Mouse (Mus musculus): ENCODE data around the gene Rheb.
"Not testable (repeated sequence)": the region's sequence is repeated elsewhere in the genome, so short reads cannot be mapped to it uniquely, and the experiment has no call there.

The Rheb gene

DNA sequence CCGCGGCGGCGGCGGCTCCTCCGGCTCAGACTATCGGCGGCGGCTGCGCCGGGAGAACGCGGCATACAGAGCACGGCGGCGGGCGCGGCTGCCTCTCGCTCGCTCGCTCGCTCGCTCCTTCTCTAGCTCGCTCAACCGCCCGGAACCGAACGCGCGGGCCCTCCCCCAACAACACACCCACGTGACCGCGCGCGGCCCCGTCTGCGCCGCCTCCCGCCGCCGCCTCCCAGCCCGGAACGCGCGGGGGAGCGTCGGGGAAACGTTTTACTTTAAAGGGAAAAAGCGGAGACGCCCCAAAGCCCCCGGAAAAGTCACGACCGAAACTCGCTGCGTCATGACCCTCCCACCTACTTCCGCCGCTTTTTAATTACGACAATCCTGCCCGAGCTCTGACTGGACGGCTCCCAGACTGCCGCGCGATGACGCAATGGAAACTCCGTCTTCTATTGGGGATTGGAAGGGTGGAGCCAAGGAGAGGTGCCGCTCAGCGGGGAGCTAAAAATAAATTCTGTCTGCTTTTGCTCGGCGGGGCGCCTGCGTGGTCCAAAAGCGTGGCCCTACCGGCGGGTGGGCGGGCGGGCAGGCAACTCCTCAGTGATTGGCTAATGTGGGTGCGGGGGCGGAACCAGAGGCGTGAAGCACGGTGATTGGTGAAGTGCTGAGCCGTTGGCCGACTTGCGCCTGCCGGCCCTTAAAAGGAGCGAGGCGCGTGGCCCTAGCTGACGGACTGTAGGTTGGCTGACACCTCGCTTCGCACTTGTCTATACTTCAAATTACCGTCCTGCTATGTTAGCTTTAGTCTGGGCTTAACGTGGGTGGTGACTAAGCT lies at the start of gene Rheb:
Rheb (minus strand) TSS at position 351 of the 829 bp plus-strand sequence.
- peak; percentile 96 for DNase-seq (ENCODE audit: low spot score)

GRCm38 (mm10) chr5:24889860-24890259 lies 47.4 kb upstream of the Rheb start:
- DNase-seq (ENCODE audit: low spot score), result no peak

DNA sequence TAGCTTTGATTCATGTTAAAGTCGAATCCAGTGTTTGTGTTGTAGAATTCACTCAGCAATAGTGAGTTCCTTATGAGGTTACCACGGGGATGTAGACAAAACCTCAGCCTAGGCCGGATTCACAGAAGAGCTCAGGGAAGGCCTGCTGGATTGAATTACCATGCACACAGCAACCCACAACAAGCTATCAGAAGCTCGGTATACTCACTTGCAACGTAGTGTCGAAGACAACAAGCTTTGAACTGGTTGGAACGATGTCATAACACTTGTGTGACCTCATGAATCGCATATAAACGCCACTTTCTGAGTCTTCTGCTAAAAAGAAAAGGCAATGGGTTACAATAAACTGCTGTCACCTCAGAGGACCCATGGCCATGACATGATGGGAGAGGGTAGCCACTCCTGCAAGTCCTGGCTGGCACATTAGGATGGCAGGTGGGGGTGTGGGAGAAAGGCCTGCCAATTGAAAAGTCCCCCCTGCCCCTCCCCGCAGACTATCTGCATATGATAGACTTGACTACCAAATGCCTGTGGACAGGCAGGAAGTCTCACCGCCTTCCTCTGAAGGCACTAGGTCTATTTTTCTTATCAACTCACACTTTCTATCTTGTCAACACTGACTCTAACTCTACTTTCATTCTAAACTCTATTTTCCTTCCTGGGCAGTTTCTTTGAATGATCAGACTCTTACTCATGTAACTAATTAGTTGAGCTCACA lies 46.6 kb upstream of the Rheb start:
- no peak for DNase-seq (ENCODE audit: low spot score)

DNA sequence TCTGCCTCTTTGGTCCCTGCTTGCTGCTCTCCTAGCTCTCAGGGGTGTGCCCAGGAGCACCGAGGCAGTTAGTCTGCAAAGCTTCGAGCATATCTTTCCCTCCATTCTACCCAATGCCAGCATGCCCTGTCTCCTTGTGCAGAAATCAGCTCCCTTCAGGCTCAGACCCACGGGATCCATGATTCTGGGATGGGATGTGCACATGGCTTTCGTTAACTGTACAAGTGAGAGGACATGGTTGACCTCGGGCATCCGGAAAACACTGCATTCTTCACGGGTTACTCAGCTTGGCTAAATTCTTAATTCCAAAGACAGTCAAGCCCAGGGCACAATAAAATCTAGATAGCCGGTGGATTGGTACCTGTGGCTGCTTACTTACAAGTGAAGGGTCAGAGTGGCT lies 44.8 kb upstream of the Rheb start:
- no peak for DNase-seq (ENCODE audit: low spot score)

DNA sequence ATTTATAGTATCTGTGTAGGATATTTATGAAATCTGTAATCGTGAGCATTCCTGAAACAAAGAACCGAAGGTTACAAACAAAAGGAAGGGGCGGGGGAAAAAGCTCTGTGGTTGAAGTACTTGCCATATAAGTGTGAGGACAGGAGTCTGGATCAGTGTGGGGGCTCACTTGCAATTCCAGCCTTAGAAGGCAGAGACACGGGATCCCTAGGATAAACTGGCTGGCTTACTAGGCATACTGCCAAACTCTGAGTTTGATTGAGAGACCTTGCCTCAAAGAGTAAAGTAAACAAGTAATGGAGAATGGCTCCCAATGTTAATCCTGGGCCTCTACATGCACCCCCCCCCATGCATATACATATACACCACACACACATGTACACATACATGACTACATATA lies 36.3 kb upstream of the Rheb start:
- no peak for DNase-seq (ENCODE audit: low spot score)

DNA sequence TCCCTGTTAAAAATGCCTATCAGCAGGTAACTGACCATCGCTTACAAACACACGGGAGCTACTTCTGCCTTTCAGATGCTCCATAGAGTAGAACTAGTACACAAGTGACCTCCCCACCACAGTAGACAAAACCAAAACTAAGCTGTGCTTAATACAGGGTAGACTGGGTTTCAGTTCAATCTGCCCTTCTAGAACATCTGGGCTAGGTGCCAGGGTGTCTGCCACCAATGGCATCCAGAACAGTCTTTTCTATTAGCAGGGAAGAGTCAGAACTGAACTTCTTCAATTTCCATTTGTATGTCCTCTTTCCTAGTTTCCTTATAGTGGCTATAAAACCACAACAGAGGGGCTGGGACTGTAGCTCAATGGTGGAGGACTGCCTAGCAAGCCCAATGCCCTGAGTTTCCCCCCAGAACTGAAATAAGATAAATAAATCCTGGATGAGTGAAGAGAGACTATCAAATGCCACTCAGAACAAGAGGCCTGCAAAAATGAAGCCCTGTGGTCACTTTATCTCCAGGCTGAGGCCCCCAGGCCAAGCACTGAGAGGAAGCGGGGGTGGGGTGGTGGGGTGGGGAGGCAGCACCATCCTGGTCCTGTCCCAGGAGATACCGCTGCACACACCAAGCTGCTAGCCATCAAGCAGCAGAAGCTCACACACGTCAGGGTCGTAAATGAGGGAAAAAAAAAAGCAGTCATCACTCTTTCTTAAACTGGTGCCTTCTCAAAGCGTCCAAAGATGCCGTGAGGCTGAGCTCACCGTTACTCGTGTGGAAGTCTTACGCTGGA lies 35.6 kb upstream of the Rheb start:
- no peak for DNase-seq (ENCODE audit: low spot score)

DNA sequence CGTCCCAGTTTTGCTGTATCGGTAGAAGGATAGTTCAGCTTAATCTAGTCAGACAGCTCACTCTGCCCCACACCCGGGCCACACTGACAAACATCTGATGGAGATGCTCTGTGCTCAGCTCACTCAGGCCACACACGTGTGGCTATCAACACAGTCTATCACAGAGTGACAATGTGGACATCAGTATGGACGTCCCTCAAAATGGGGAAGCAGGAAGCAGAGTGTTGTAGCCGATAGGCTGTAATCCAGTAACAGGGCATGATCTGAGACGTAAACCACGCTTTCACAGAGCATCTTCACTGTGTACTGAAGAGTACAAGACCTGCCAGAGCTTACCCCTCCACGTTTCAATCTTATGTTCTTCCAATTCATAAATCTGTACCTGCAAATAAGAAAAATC lies 34.2 kb upstream of the Rheb start:
- DNase-seq (ENCODE audit: low spot score), result no peak

DNA sequence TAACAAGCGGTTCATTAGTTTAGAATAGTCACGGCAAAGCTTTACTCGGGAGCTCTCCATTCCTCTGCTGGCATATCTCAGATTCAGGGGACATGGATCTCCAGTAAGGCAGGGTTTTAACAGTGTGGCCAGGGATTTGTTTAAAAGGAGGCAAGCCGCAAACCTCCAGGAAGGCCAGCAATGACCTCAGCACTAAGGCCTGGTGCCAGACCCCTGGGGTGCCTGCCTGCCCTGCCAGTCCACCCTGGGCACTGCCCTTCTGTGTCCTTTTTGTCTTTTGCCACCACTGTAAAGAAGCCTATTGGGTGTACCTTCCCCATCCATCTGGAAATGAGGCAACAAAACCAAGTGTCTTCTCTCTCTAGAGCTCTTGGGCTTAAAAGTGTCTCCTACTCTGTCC lies 31.7 kb upstream of the Rheb start:
- no peak for DNase-seq (ENCODE audit: low spot score)

DNA sequence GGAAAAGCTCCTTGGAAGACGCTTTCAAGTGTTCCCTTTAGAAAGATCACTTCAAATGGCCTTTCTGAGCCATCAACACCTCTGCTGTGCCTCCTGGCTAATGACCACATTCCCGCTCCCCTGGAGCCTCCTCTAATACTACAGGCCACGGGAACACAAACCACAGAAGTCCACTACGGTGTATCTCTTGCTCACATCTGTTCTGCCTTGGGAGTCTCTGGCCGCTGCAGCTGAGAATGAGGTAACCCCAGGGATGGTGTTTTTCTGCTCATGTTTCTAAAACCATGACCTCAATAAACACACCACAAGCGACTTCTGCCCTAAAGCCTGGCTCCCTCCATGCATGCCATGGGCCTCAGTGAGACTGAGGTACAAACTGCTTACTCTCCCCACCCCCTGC lies 30.8 kb upstream of the Rheb start:
- no peak for DNase-seq (ENCODE audit: low spot score)

- no peak for DNase-seq (ENCODE audit: low spot score)
Observed at GRCm38 (mm10) chr5:24871276-24871675, 28.9 kb upstream of the Rheb start.

DNA sequence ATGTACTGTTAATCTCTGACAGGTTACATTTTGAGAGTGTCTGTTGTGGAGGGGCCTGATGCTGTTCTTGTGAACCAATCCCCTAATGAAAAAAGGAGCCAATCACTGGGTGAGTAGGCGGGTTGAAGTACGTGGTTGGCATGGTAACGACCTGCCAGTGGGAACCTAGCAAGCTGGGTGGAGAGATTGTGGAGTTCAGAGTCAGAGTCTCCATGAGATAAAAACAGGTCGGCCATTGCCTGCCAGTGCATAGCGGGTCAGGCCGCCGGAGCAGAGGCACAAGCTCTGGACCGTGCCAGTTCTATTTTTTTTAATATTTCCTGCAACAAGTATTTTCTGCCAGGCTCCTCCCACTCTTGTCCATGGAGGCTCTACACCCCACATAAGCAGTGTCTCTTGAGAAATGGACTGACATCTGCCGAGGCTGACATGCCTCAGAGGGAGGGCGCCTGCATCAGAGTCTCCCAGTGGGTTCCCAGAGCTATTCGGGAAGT lies 27.4 kb upstream of the Rheb start:
- DNase-seq (ENCODE audit: low spot score), result no peak

DNA sequence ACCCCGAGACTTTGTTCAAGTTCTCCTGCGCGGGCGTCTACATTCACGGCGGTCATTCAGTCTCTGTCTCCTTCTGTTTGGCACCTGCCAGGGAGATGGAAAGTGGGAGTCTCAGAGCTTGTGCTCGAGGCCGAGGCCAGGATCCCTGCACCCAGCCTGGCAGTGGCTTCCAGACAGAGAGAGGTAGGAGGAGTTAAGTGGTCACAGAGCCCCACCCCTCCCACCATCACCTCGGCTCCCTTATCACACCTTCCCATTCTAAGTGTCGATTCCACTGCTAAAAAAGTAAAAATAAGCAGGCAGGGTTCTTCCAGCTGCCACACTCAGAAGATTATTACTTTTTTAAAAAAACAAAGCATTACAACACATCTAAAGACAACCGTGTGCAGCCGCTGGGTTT lies 21.4 kb upstream of the Rheb start:
- DNase-seq (ENCODE audit: low spot score), result no peak

- DNase-seq (ENCODE audit: low spot score), result no peak
Observed at GRCm38 (mm10) chr5:24861449-24861930, 19.1 kb upstream of the Rheb start.

- DNase-seq (ENCODE audit: low spot score), result peak; percentile 23
Observed at GRCm38 (mm10) chr5:24860635-24861448, 18.4 kb upstream of the Rheb start.

- DNase-seq (ENCODE audit: low spot score), result no peak
Observed at GRCm38 (mm10) chr5:24859771-24860540, 17.5 kb upstream of the Rheb start.

DNA sequence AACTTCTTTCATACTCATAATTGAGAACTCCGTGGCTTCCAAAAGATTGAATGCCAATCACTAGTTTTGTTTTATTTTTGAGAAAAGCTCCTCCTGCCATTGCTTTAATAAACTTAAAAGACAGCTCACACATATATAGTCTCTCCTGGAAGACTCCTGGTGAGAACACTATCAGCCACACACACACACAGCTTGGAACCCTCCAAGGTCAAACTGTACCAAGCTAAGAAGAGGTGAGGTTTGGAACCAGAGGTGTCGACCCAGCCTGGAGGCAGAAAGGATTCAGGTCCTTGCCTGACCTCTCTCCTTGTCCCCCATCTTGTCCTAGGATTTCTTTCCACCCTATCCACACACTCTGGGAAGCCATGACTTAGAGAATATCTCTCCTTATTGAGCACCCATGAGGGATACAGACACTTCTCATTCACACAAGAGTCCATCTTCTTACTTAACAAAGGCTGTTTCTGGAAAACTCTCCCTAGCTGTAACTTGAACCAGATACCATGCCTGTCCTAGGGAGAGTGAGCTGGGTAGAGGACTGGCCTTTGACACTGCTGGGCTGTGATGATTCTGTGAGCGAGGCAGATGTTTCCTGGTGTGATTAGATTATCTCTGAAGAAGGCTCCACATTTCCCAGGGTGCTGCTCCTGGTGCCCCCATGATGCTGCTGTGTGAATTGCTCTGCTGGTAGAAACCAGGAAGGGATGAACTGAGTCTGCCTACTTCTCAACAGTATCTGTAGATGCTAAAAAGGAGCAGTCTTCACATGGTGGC lies 12.6 kb upstream of the Rheb start:
- DNase-seq (ENCODE audit: low spot score), result no peak

- DNase-seq (ENCODE audit: low spot score), result no peak
Observed at GRCm38 (mm10) chr5:24854256-24854655, 11.8 kb upstream of the Rheb start.

DNA sequence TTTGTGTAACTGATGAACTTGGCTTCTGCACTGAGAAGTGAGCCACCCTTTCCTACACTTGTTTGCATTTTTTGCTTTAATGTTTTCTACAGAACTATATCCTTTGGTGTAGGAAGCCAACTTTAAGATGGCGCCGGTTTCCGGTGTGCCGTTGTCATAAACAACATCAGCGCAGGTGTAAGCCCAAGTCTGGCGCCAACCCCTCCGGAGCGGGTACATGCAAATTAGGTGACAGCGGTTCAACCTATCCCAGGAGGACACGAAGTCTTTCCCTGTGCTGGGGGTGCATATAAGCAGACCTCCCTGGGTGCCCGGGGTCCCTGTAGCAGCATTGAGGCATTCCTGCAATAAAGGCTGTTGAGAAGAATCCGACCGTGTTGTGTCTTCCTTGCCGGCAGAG lies 5.8 kb upstream of the Rheb start:
- not testable (repeated sequence) for DNase-seq (ENCODE audit: low spot score)

GRCm38 (mm10) chr5:24843841-24844240 lies 1.4 kb upstream of the Rheb start:
- no peak for DNase-seq (ENCODE audit: low spot score)

DNA sequence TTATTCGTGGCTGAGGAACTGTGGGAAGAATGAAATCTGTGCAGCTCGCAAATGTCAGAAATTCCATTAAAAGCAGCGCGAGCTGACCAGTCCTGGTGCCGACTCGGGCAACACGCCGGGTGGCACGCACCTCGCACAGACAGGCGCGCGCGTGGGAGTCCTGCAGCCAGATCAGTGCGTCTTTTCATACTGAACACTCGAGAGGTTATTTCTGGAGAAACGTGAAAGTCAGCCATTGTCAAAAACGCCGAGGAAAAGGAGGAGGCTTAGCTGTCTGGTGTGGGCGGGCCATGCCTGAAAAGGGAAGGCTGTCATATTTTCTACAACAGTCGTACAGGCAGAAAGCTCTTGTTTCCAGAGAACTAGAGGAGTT lies 665 bp upstream of the Rheb start:
- no peak for DNase-seq (ENCODE audit: low spot score)
